Mouse (Mus musculus) ZHBTc4 (cell line): Measurements from ENCODE around the gene Olfr1293-ps.

ENCODE experiments used
- DNase-seq: peaks from one replicate; pipeline ENCODE4 v3.0.0-alpha.2; 2011; ENCODE audit warnings: low read depth, low spot score

Olfr1293-ps gene

GRCm38 (mm10) chr2:111524903-111525302 is at the start of gene Olfr1293-ps:
Gene Olfr1293-ps, plus strand, starts transcription at chr2:111525203.
- no peak for DNase-seq

DNA sequence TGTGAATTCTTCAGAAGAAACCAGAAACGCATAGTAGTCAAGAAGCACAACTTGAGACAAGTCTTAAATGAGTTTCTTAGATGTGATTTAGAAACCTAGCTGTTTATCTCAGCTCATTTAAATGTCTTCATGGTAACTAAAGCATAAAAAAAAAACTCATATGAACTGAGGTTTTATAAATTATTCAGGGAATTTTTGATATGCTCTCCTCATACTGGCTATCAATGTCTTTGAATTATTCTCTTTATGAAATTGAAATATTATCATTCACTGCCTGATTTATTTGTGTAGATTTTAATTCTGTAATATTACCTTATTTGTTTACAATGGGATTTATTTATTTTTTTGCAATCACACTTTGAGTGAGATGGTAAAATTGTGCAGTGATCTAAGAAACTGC is 44.5 kb upstream of the Olfr1293-ps start, which contains the start of gene Olfr1289:
Gene Olfr1289 (plus strand): TSS at position 301 of the 400 bp plus-strand sequence.
- no peak for DNase-seq

DNA sequence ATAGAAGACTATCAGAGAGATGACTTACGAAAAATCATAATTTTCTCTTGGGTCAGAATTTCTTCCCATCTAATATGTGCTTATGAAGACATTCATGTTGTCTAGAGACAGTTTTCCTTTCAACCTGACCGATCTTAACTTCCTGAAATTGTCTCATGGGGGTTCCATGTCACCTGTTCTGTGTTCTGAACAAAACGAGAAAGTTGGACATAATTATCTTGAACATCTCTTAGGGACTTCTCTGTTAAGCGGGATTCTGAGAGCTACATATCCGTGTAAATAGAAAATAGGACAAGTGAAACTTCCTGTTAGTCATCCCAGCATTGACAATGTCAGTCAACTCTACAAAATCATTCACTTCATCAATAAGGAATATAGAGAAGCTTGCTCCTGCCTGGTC is 31.3 kb upstream of the Olfr1293-ps start, which contains the start of gene Olfr1290:
Gene Olfr1290 (minus strand): TSS at position 101 of the 400 bp plus-strand sequence.
- no peak for DNase-seq

DNA sequence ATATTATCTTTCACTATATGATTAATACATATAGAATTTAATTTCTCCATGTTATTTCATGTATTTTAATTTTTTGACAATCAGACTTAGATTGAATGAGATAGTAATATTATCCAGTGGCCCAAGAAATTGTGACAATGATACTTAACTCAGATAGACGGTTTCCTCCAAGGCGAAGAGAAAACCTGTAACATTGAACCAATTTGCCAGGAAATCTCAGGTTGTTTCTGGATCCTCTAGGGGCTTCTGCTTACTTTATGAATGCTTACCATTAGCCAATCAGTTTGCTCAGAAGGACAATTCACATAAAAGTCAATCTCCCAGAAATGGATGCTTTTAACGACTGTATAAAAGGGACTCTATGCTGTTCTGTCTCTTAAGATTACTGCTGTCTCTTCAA is 28.1 kb upstream of the Olfr1293-ps start, which contains the start of gene Olfr1291-ps1:
Gene Olfr1291-ps1 (plus strand): TSS at position 301 of the 400 bp plus-strand sequence.
- DNase-seq: no peak

DNA sequence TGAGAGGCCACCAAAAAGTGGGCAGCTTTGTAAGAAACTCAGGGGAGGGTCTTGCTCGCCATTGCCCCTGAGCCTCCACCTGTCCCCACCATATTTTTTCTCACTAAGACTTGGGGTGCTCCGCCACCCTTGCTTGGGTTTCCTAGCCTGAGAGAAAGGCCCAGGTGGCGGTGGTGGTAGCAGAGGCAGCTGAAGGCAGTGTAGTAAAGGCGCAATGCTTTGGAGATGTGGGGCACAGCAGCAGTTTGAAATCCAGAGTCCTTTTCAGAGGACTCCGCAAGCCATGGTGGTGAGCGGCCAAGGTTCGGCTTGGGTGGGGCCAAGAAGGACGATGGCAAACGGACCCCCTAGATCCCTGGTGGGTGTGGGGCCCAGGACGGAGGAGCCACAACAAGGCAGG is 7.6 kb upstream of the Olfr1293-ps start:
- peak; percentile 3 for DNase-seq

GRCm38 (mm10) chr2:111540191-111540590 is 15.2 kb downstream of the Olfr1293-ps start, which contains the start of gene Olfr1294:
Gene Olfr1294, minus strand, starts transcription at chr2:111540291.
- no peak for DNase-seq

- no peak for DNase-seq
These were observed 44.6 kb downstream of the Olfr1293-ps start, which contains the start of gene Olfr1295 for GRCm38 (mm10) chr2:111569581-111569980. Gene Olfr1295, minus strand, starts transcription at chr2:111569681.
